26 mouse cellular contexts compared by ENCODE assay signal in genomic region chr6:31874616-31875015, GRCm38 (mm10).
"Had no signal": no experiment of that assay in that cellular context is flagged by ENCODE, and none has a peak within 500 bp of the region (broad histone marks: within the 10 kb centered on the region; RNA-seq: fewer than 3 reads in every experiment).

No protein-coding gene starts in this region.

- H3K4me1 ChIP-seq: limb, embryonic 10.5 days; limb, embryonic 12.5 days; limb, embryonic 13.5 days; limb, embryonic 15.5 days; liver, embryonic 12.5 days; liver, embryonic 13.5 days; liver, embryonic 15.5 days; lung, embryonic 15.5 days; megakaryocyte, embryonic 14.5 days; midbrain, embryonic 12.5 days; neural tube, embryonic 12.5 days had no signal

- H3K9ac ChIP-seq: limb, embryonic 12.5 days; limb, embryonic 13.5 days; limb, embryonic 15.5 days; liver, embryonic 12.5 days; liver, embryonic 13.5 days; liver, embryonic 14.5 days; liver, embryonic 15.5 days; liver, postnatal 0 days; lung, embryonic 14.5 days; lung, embryonic 15.5 days; midbrain, embryonic 12.5 days; midbrain, embryonic 13.5 days; midbrain, embryonic 15.5 days; neural tube, embryonic 12.5 days had no signal

- H3K4me3 ChIP-seq: limb, embryonic 10.5 days; limb, embryonic 12.5 days; limb, embryonic 13.5 days; limb, embryonic 15.5 days; liver, embryonic 12.5 days; liver, embryonic 13.5 days; liver, embryonic 15.5 days; lung, embryonic 15.5 days; megakaryocyte, embryonic 14.5 days; midbrain, embryonic 10.5 days; midbrain, embryonic 12.5 days; midbrain, embryonic 13.5 days; midbrain, embryonic 15.5 days; myocyte; neural tube, embryonic 12.5 days had no signal

- DNase-seq: left cerebral cortex, postnatal 4 days; liver; liver, embryonic 13.5 days; liver, postnatal 0 days; lung, adult 18-20 months; lung, adult 2 months; lung, postnatal 14 days; lung, postnatal 36 days; lung, postnatal 4 days had no signal

- H3K27me3 ChIP-seq: limb, embryonic 12.5 days; limb, embryonic 13.5 days; limb, embryonic 15.5 days; liver, embryonic 12.5 days; liver, embryonic 13.5 days; liver, embryonic 15.5 days; lung, embryonic 15.5 days; megakaryocyte, embryonic 14.5 days; midbrain, embryonic 12.5 days; midbrain, embryonic 13.5 days; midbrain, embryonic 15.5 days; neural tube, embryonic 12.5 days had no signal

- H3K9me3 ChIP-seq: limb, embryonic 10.5 days; limb, embryonic 12.5 days; limb, embryonic 13.5 days; limb, embryonic 15.5 days; liver, embryonic 12.5 days; liver, embryonic 13.5 days; liver, embryonic 15.5 days; lung, embryonic 15.5 days; megakaryocyte, embryonic 14.5 days; midbrain, embryonic 10.5 days; midbrain, embryonic 12.5 days; midbrain, embryonic 13.5 days; midbrain, embryonic 15.5 days; neural tube, embryonic 12.5 days had no signal

- H3K36me3 ChIP-seq: limb, embryonic 10.5 days; limb, embryonic 12.5 days; limb, embryonic 13.5 days; limb, embryonic 15.5 days; liver, embryonic 12.5 days; liver, embryonic 13.5 days; liver, embryonic 15.5 days; lung, embryonic 15.5 days; midbrain, embryonic 10.5 days; midbrain, embryonic 12.5 days; midbrain, embryonic 13.5 days; midbrain, embryonic 15.5 days; neural tube, embryonic 12.5 days had no signal

- H3K27ac ChIP-seq: limb, embryonic 10.5 days; limb, embryonic 12.5 days; limb, embryonic 13.5 days; limb, embryonic 15.5 days; liver, embryonic 12.5 days; liver, embryonic 13.5 days; liver, embryonic 14.5 days; liver, embryonic 15.5 days; lung, embryonic 15.5 days; macrophage; midbrain, embryonic 10.5 days; midbrain, embryonic 12.5 days; midbrain, embryonic 15.5 days; neural tube, embryonic 12.5 days had no signal
